Mouse (Mus musculus) cortical plate, adult 2 months (tissue): ENCODE measurements around the gene Ppm1j. TPM values are rescaled to one million over a fixed set of nuclear protein-coding genes. Genes with fewer than 3 reads are reported as not detected.
"Not testable (repeated sequence)": the region's sequence is repeated elsewhere in the genome, so short reads cannot be mapped to it uniquely, and the experiment has no call there.

ENCODE experiments used
- H3K27ac ChIP-seq: fragments of 200-500 bp; 2 replicates; pipeline ENCODE4 v1.5.1; 2012; ENCODE audit warnings: low read length, control low read depth, inconsistent platforms; ENCODE audit not compliant: insufficient read depth
- H3K4me1 ChIP-seq: fragments of 200-500 bp; 2 replicates; pipeline ENCODE4 v1.6.1; 2011; ENCODE audit warnings: low read length; ENCODE audit not compliant: control insufficient read depth, insufficient read depth
- H3K4me3 ChIP-seq: fragments of 200-500 bp; 2 replicates; pipeline ENCODE4 v1.5.1; 2011; ENCODE audit warnings: mild to moderate bottlenecking, low read length, control low read depth; ENCODE audit not compliant: insufficient read depth
- CTCF ChIP-seq: fragments of 200-500 bp; IDR thresholded peaks from 2 replicates; pipeline ENCODE4 v1.5.1; 2011; ENCODE audit warnings: mild to moderate bottlenecking, control low read depth, low read length; ENCODE audit not compliant: insufficient read depth; ENCODE audit errors: extremely low read depth
- POLR2A ChIP-seq: fragments of 200-500 bp; IDR thresholded peaks from 2 replicates; pipeline ENCODE4 v1.6.1; 2011; ENCODE audit warnings: mild to moderate bottlenecking, low read length, control low read depth; ENCODE audit not compliant: insufficient read depth; ENCODE audit errors: extremely low read depth
- polyA plus RNA-seq: library from polyadenylated mRNA; depleted of rRNA; stranded (reverse); fragments of >200 nt; gene quantifications from 2 replicates; pipeline ENCODE4 v1.2.3, GENCODE M21; 2012

The Ppm1j gene
- polyA plus RNA-seq, 1 experiment, result 1.1 TPM

DNA sequence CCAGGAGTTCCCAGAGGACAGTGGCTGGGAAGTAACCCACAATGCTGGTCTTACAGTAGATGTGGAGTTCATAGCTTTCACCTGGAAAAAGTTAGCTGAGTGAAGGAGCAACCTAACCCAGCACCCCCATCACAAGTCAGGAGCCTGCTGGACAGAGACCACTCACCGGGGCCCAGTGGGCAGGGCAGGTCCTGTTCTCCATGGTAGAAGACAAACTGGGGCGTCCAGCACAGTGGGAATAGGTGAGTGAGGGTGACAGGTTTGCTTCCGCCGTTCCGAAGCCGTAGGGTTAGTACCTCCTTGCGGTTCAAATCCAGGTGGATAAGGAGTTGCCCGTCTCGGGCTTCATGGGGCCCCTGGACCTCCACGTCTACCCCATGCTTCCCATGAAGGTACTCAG, 23.5 kb downstream of the Ppm1j start:
- Histone ChIP-seq H3K4me1 (no peaks in the 10 kb centered on the region), H3K4me3 (no peak overlapping the region), H3K27ac (no peak overlapping the region)
- no peak for TF ChIP-seq CTCF
- no peak for TF ChIP-seq POLR2A

DNA sequence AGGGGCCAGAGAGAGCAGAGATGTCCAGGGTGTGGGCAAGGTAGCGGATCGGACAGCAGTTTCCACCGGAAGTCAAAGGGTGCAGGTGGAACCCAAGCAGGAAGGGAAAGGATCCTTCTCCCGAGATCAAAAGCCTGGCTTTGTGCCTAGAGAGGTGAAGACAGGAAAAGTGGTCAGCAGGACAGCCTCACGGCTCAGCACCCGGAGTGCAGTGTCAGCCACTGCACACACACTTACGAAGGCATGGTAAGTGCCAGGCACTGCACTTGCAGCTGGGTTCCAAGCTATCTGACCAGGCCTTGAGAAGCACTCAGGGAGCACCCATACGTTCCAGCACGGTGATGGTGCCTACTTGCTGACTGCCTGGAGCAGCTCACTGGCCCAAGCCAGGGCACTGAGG, 24.7 kb downstream of the Ppm1j start:
- Histone ChIP-seq H3K4me1 (no peaks in the 10 kb centered on the region), H3K4me3 (no peak overlapping the region), H3K27ac (no peak overlapping the region)
- no peak for TF ChIP-seq POLR2A
- TF ChIP-seq CTCF, result no peak

DNA sequence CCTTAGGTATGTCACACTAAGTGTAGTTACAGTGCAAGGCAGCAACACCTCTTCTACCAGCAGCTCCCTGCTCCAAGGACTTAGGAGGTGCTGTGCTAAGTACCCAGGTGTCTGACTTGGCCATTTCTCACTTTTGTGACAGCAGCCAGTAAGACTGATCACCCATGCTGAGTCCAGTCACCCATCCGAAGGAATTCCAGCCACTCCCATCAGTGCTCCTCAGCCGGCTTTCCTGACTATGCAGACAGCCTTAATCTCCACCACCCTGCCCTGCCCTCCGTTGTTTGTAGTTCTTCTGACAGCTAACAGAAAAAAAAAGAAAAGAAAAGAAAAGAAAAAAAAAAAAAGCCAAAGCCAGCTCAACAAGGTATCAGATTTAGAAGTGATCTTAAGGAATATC, 30.9 kb downstream of the Ppm1j start:
- no peak overlapping the region for H3K27ac ChIP-seq
- no peak overlapping the region for H3K4me3 ChIP-seq
- TF ChIP-seq POLR2A, result no peak
- no peak for TF ChIP-seq CTCF
- no peaks in the 10 kb centered on the region for H3K4me1 ChIP-seq

DNA sequence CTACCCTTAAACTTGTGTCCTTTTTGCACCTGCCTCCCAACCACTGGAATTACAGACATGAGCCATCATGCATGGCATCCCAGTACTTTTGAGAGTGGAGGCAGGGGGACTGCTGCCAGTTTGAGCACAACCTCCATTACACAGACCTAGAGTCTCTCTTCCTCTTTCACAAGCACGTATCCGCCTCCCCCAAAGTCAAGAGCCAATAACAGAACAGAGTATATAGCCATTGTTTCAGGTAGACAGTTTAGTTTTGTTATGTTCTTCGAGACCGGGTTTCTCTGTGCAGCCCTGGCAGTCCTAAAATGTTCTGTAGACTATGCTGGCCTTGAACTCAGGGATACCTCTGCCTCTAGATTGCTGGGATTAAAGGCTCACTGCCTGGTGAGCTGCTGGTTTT, 31.4 kb downstream of the Ppm1j start:
- no peak overlapping the region for H3K4me3 ChIP-seq
- H3K4me1 ChIP-seq, result peaks cover 3% of the 10 kb centered on the region; the same call in 1 of the 2 replicates
- no peak overlapping the region for H3K27ac ChIP-seq
- TF ChIP-seq CTCF, result no peak
- TF ChIP-seq POLR2A, result no peak

DNA sequence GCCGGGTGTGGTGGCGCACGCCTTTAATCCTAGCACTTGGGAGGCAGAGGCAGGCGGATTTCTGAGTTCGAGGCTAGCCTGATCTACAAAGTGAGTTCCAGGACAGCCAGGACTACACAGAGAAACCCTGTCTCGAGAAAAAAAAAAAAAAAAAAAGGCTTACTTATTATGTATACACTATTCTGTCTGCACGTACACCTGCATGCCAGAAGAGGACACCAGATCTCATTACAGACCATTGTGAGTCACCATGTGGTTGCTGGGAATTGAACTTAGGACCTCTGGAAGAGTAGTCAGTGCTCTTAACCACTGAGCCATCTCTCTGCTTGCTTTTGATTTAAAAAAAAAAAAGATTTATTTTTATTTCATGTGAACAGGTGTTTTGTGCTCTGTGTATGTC, 32.4 kb downstream of the Ppm1j start:
- not testable (repeated sequence) for H3K4me1 ChIP-seq, H3K4me3 ChIP-seq, H3K27ac ChIP-seq

DNA sequence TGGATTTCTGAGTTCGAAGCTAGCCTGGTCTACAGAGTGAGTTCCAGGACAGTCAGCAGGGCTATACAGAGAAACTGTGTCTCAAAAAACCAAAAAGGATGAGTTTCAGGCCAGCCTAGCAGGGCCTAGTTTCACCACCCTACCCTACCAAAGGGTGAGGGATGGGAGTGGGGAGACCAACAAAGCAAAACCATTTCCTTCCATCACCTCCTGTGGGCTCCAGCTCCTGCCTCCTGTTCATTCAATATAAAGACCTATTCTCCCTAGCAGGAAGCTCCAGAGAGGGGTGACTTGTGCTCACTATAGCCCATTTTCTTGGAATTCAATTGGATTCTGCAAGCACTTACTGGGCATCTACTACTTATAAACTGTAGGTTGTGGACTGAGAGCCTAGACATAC, 33.9 kb downstream of the Ppm1j start:
- TF ChIP-seq POLR2A (no peak), CTCF (no peak)
- no peak overlapping the region for H3K27ac ChIP-seq
- H3K4me1 ChIP-seq, result peaks cover 7% of the 10 kb centered on the region; the same call in 1 of the 2 replicates
- H3K4me3 ChIP-seq, result no peak overlapping the region

DNA sequence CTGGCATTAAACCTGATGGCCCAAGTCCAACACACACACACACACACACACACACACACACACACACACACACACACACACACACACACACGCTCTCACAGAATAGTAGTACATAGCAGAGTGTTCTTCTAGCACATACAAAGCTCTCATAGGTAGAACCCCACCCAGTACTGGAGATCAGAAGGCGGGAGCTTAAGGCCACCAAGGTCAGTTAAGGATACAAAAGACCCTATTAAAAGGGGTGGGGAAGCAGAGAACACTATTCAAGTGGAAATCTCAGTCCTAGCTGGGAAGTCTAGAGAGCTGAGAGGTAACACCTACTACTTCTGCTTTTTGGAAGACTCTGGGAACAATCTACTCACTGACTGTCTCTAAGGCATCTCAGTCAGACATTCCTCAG, 34.5 kb downstream of the Ppm1j start:
- TF ChIP-seq CTCF (no peak), POLR2A (no peak)
- H3K4me3 ChIP-seq, result no peak overlapping the region
- peaks cover 7% of the 10 kb centered on the region; the same call in 1 of the 2 replicates for H3K4me1 ChIP-seq
- H3K27ac ChIP-seq, result no peak overlapping the region

GRCm38 (mm10) chr3:104816130-104816529, 35.3 kb downstream of the Ppm1j start:
- TF ChIP-seq CTCF, result no peak
- no peak for TF ChIP-seq POLR2A
- Histone ChIP-seq H3K27ac (no peak overlapping the region), H3K4me1 (peaks cover 7% of the 10 kb centered on the region; the same call in 1 of the 2 replicates), H3K4me3 (no peak overlapping the region)

GRCm38 (mm10) chr3:104817481-104817990, 36.7 kb downstream of the Ppm1j start:
- TF ChIP-seq POLR2A (no peak), CTCF (no peak)
- Histone ChIP-seq H3K4me1 (peaks cover 7% of the 10 kb centered on the region; the same call in 1 of the 2 replicates), H3K27ac (peak overlapping the region; percentile 63), H3K4me3 (peak overlapping the region; percentile 90)

- Histone ChIP-seq H3K4me1 (peaks cover 7% of the 10 kb centered on the region; the same call in 1 of the 2 replicates), H3K27ac (peak within 1 kb of the TSS; percentile 63), H3K4me3 (peak within 1 kb of the TSS; percentile 90)
- TF ChIP-seq POLR2A (no peak), CTCF (no peak)
Observed at GRCm38 (mm10) chr3:104817991-104818748, 37.3 kb downstream of the Ppm1j start, which contains the start of gene Mov10. Gene Mov10, minus strand, starts transcription at chr3:104818563.
